Mouse (Mus musculus) neural tube, embryonic 15.5 days (tissue): ENCODE data around the gene St8sia4. TPM values are rescaled to one million over a fixed set of nuclear protein-coding genes. Genes with fewer than 3 reads are reported as not detected.

ENCODE experiments used
- ATAC-seq: fragments of 200-750 bp; cut with Nextera tagmentation; 2 replicates; pipeline ENCODE4 v1.8.0; 2017; ENCODE audit warnings: mild to moderate bottlenecking, moderate TSS enrichment, moderate library complexity; ENCODE audit not compliant: low FRiP score
- H3K27ac ChIP-seq: fragments of 300-500 bp; sonication (generic); replicated peaks from 2 replicates; pipeline ENCODE4 v1.5.1; 2015; ENCODE audit warnings: mild to moderate bottlenecking, inconsistent platforms
- H3K27me3 ChIP-seq: fragments of 300-500 bp; sonication (generic); replicated peaks from 2 replicates; pipeline ENCODE4 v1.6.1; 2015; ENCODE audit warnings: inconsistent platforms
- H3K36me3 ChIP-seq: fragments of 300-500 bp; sonication (generic); 2 replicates; pipeline ENCODE4 v1.6.1; 2015; ENCODE audit warnings: inconsistent platforms
- H3K4me1 ChIP-seq: fragments of 300-500 bp; sonication (generic); 2 replicates; pipeline ENCODE4 v1.6.1; 2015; ENCODE audit warnings: inconsistent platforms
- H3K4me2 ChIP-seq: fragments of 300-500 bp; sonication (generic); 2 replicates; pipeline ENCODE4 v1.6.1; 2015; ENCODE audit warnings: inconsistent platforms, mild to moderate bottlenecking, moderate library complexity
- H3K4me3 ChIP-seq: fragments of 300-500 bp; sonication (generic); replicated peaks from 2 replicates; pipeline ENCODE4 v1.5.1; 2015; ENCODE audit warnings: mild to moderate bottlenecking, inconsistent platforms
- H3K9ac ChIP-seq: fragments of 300-500 bp; sonication (generic); replicated peaks from 2 replicates; pipeline ENCODE4 v1.6.1; 2015; ENCODE audit warnings: mild to moderate bottlenecking, inconsistent platforms
- H3K9me3 ChIP-seq: fragments of 300-500 bp; sonication (generic); replicated peaks from 2 replicates; pipeline ENCODE4 v1.6.1; 2016; ENCODE audit warnings: inconsistent platforms
- WGBS: fragments of 180-500 bp; shearing (Covaris S2); methylation state at CpG from one replicate; pipeline ENCODE4 v1.1.7; 2015; ENCODE audit warnings: mixed read lengths; 5-methylcytosine and 5-hydroxymethylcytosine counted together
- polyA plus RNA-seq: library from polyadenylated mRNA; unstranded; fragments of >200 nt; fragmentation: Nextera tagmentation; extraction: Ambion mirVana; gene quantifications from 2 replicates; pipeline ENCODE4 v1.2.1, GENCODE M21; 2015

Gene St8sia4
- polyA plus RNA-seq, 1 experiment from 2014 or later: 27.9 TPM

DNA sequence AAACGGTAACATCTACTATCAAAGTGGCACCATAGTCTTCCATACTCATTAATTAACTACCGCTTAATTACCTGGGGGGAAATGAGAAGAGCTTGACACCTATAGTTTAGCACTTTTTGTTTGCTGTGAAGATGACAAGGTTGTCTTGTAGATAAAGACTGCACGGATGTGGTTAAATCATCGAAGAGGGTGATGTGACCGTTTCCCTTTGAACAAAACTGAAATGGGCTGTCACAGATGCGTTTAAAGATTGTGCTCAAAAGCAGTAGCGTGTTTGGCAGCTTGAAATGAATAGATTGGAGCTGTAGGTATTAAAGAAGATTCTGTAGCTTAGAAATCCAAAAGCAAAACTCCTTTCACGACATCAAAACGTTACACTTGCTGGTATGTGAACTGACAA, 11.8 kb downstream of the St8sia4 start:
- H3K9me3 ChIP-seq: no peaks in the 10 kb centered on the region
- WGBS: 86% methylated on average over 9 of the region's 9 CpGs
- H3K4me2 ChIP-seq: no peak overlapping the region
- no peaks in the 10 kb centered on the region for H3K27me3 ChIP-seq
- peaks cover 10% of the 10 kb centered on the region for H3K36me3 ChIP-seq
- H3K27ac ChIP-seq: no peak overlapping the region
- H3K4me1 ChIP-seq: no peaks in the 10 kb centered on the region
- H3K4me3 ChIP-seq: no peak overlapping the region
- no peak for ATAC-seq
- H3K9ac ChIP-seq: no peak overlapping the region

DNA sequence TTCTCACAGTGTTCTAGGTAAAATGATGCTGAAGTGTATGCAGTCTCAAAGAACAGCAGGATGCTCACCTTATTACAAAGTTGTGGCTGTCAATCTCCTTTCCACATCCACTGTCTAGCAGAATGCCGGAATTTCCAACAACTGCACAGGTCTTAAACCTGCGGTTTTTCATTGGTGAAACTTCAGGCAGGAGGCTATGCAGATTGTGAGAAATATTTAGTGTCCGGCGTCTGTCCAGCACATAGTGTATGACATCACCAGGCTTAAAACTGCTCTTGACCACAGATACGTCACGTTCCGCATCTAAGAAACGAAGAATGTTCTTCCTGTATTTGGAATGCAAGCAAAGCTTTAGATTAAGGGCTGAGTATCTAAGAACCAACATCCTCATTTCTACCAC, 13.9 kb downstream of the St8sia4 start:
- Histone ChIP-seq H3K4me2 (no peak overlapping the region), H3K4me1 (no peaks in the 10 kb centered on the region), H3K9ac (no peak overlapping the region), H3K4me3 (no peak overlapping the region), H3K36me3 (peaks cover 10% of the 10 kb centered on the region), H3K27me3 (no peaks in the 10 kb centered on the region), H3K27ac (no peak overlapping the region), H3K9me3 (no peaks in the 10 kb centered on the region)
- no peak for ATAC-seq
- WGBS: 93% methylated on average over 8 of the region's 8 CpGs

GRCm38 (mm10) chr1:95644292-95644691, 23.1 kb downstream of the St8sia4 start:
- Histone ChIP-seq H3K9me3 (no peaks in the 10 kb centered on the region), H3K4me1 (no peaks in the 10 kb centered on the region), H3K27me3 (no peaks in the 10 kb centered on the region), H3K4me3 (no peak overlapping the region), H3K4me2 (no peak overlapping the region), H3K9ac (no peak overlapping the region), H3K36me3 (no peaks in the 10 kb centered on the region), H3K27ac (no peak overlapping the region)
- 67% methylated on average over 2 of the region's 2 CpGs for WGBS
- ATAC-seq: no peak

- Histone ChIP-seq H3K27me3 (no peaks in the 10 kb centered on the region), H3K4me3 (no peak overlapping the region), H3K9me3 (no peaks in the 10 kb centered on the region), H3K9ac (no peak overlapping the region), H3K4me1 (no peaks in the 10 kb centered on the region), H3K27ac (no peak overlapping the region), H3K4me2 (no peak overlapping the region), H3K36me3 (peaks cover 8% of the 10 kb centered on the region)
- no peak for ATAC-seq
- 78% methylated on average over 3 of the region's 3 CpGs for WGBS
Observed at GRCm38 (mm10) chr1:95639001-95639400, 28.4 kb downstream of the St8sia4 start.

- no peaks in the 10 kb centered on the region for H3K4me1 ChIP-seq
- no peaks in the 10 kb centered on the region for H3K27me3 ChIP-seq
- no peak overlapping the region for H3K27ac ChIP-seq
- H3K36me3 ChIP-seq: no peaks in the 10 kb centered on the region; the same call in 1 of the 2 replicates
- no peak overlapping the region for H3K9ac ChIP-seq
- H3K4me3 ChIP-seq: no peak overlapping the region
- H3K4me2 ChIP-seq: no peak overlapping the region
- no peak for ATAC-seq
- 83% methylated on average over 5 of the region's 5 CpGs for WGBS
- no peaks in the 10 kb centered on the region for H3K9me3 ChIP-seq
Observed at GRCm38 (mm10) chr1:95624376-95624775, 43.0 kb downstream of the St8sia4 start.

GRCm38 (mm10) chr1:95618647-95619046, 48.7 kb downstream of the St8sia4 start:
- no peak for ATAC-seq
- Histone ChIP-seq H3K4me1 (no peaks in the 10 kb centered on the region), H3K9ac (no peak overlapping the region), H3K27ac (no peak overlapping the region), H3K4me3 (no peak overlapping the region), H3K4me2 (no peak overlapping the region), H3K36me3 (no peaks in the 10 kb centered on the region; the same call in 1 of the 2 replicates), H3K9me3 (no peaks in the 10 kb centered on the region), H3K27me3 (no peaks in the 10 kb centered on the region)
- WGBS: 76% methylated on average over 3 of the region's 3 CpGs

- Histone ChIP-seq H3K4me3 (no peak overlapping the region), H3K36me3 (no peaks in the 10 kb centered on the region; the same call in 1 of the 2 replicates), H3K27me3 (no peaks in the 10 kb centered on the region), H3K9me3 (no peaks in the 10 kb centered on the region), H3K4me1 (no peaks in the 10 kb centered on the region), H3K27ac (no peak overlapping the region), H3K4me2 (no peak overlapping the region), H3K9ac (no peak overlapping the region)
- WGBS: 70% methylated on average over 3 of the region's 3 CpGs
- no peak for ATAC-seq
Observed at GRCm38 (mm10) chr1:95618125-95618524, 49.2 kb downstream of the St8sia4 start.

DNA sequence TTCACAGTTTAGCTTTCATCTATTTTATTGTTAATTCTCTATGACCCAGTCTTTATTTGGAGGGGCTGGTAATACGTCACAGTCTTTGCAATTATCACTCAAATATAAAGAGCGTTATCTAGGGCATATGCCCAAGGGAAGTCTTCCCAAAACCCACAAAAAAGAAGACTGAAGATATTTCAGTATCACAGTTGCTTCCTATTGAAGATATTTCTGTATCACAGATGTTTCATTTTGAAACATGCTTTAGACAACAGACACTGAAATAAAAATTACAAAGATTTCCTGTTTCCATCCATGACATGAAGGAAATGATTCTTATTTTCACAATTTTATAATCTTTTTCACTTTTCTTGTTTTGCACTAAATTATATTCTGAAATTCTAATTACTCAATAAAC, 57.4 kb downstream of the St8sia4 start:
- Histone ChIP-seq H3K9me3 (no peaks in the 10 kb centered on the region), H3K9ac (no peak overlapping the region), H3K4me3 (no peak overlapping the region), H3K27ac (no peak overlapping the region), H3K36me3 (no peaks in the 10 kb centered on the region), H3K4me2 (no peak overlapping the region), H3K4me1 (no peaks in the 10 kb centered on the region), H3K27me3 (no peaks in the 10 kb centered on the region)
- no peak for ATAC-seq
- WGBS: 76% methylated on average over 2 of the region's 2 CpGs

DNA sequence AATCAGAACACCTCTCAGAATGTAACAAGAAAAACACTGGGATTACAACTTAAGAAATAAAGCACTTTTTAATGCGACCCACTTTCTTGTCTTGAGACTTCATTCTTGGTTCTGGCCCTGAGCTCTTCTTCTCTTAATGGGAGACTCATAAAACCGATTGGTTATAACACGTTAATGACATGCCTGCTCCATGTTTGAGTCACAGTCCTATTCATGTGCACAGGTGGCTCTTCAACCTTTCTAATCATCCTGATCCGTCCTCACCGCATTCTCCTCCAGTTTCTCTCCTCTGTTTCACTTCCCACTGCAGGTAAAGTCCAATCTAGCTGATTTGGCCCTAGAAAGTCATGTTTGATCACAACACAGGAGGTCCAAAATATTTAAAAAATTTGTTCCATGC, 58.3 kb downstream of the St8sia4 start:
- Histone ChIP-seq H3K9me3 (no peaks in the 10 kb centered on the region), H3K4me3 (no peak overlapping the region), H3K9ac (no peak overlapping the region), H3K4me1 (no peaks in the 10 kb centered on the region), H3K27me3 (no peaks in the 10 kb centered on the region), H3K4me2 (no peak overlapping the region), H3K27ac (no peak overlapping the region), H3K36me3 (no peaks in the 10 kb centered on the region)
- ATAC-seq: no peak
- 82% methylated on average over 5 of the region's 5 CpGs for WGBS

- no peaks in the 10 kb centered on the region for H3K9me3 ChIP-seq
- no peaks in the 10 kb centered on the region for H3K36me3 ChIP-seq
- no peak overlapping the region for H3K4me3 ChIP-seq
- 56% methylated on average over 2 of the region's 2 CpGs for WGBS
- ATAC-seq: no peak
- no peak overlapping the region for H3K9ac ChIP-seq
- H3K27ac ChIP-seq: no peak overlapping the region
- H3K4me2 ChIP-seq: no peak overlapping the region
- no peaks in the 10 kb centered on the region for H3K4me1 ChIP-seq
- no peaks in the 10 kb centered on the region for H3K27me3 ChIP-seq
Observed at GRCm38 (mm10) chr1:95605458-95605857, 61.9 kb downstream of the St8sia4 start.

GRCm38 (mm10) chr1:95598108-95598507, 69.3 kb downstream of the St8sia4 start:
- no peak overlapping the region for H3K4me2 ChIP-seq
- H3K9ac ChIP-seq: no peak overlapping the region
- ATAC-seq: no peak
- no peaks in the 10 kb centered on the region for H3K36me3 ChIP-seq
- no peaks in the 10 kb centered on the region for H3K4me1 ChIP-seq
- H3K9me3 ChIP-seq: no peaks in the 10 kb centered on the region
- WGBS: 96% methylated on average over 1 of the region's 1 CpGs
- H3K4me3 ChIP-seq: no peak overlapping the region
- H3K27ac ChIP-seq: no peak overlapping the region
- H3K27me3 ChIP-seq: no peaks in the 10 kb centered on the region

DNA sequence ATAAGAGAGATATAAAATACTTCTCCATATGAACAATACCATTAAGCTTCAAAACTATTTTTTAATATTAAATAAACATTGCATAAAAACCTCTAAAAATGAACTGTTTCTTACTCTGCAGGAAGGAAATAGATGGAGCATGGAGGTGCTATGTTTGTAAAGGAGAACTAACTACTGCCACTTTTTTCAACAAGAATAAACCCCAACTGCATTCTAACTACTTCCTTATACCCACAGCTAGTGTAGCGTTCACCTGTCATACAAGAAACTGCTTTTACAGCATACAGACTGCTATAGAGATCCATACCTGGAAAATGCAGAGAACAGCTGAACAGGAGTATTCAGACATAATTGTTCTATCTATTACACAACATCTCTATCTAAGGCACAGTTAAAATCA, 70.5 kb downstream of the St8sia4 start:
- Histone ChIP-seq H3K4me2 (no peak overlapping the region), H3K9ac (no peak overlapping the region), H3K27me3 (no peaks in the 10 kb centered on the region), H3K4me3 (no peak overlapping the region), H3K27ac (no peak overlapping the region), H3K9me3 (no peaks in the 10 kb centered on the region), H3K36me3 (no peaks in the 10 kb centered on the region), H3K4me1 (no peaks in the 10 kb centered on the region)
- no peak for ATAC-seq
- WGBS: 95% methylated on average over 1 of the region's 1 CpGs

GRCm38 (mm10) chr1:95591101-95591500, 76.3 kb downstream of the St8sia4 start:
- Histone ChIP-seq H3K4me2 (no peak overlapping the region), H3K4me3 (no peak overlapping the region), H3K9ac (no peak overlapping the region), H3K4me1 (no peaks in the 10 kb centered on the region), H3K27me3 (no peaks in the 10 kb centered on the region), H3K27ac (no peak overlapping the region), H3K36me3 (0 out of 2 replicates have a peak, but pooled peaks cover 3% of the 10 kb centered on the region), H3K9me3 (no peaks in the 10 kb centered on the region)
- WGBS: 94% methylated on average over 2 of the region's 2 CpGs
- no peak for ATAC-seq
